Mouse (Mus musculus) hindbrain, embryonic 10.5 days (tissue): ENCODE results near the gene Gm42906. TPM values are rescaled to one million over a fixed set of nuclear protein-coding genes. Genes with fewer than 3 reads are reported as not detected.

Experiments used
- DNase-seq: peaks from one replicate; pipeline ENCODE4 v3.0.0-alpha.2; 2017; ENCODE audit warnings: low spot score
- H3K27ac ChIP-seq: fragments of 300-500 bp; sonication (generic); 2 replicates; pipeline ENCODE4 v1.5.1; 2016; ENCODE audit warnings: mild to moderate bottlenecking, moderate library complexity
- H3K27me3 ChIP-seq: fragments of 300-500 bp; sonication (generic); 2 replicates; pipeline ENCODE4 v1.6.1; 2016; ENCODE audit warnings: mild to moderate bottlenecking; ENCODE audit not compliant: poor library complexity, insufficient read depth, severe bottlenecking
- H3K36me3 ChIP-seq: fragments of 300-500 bp; sonication (generic); 2 replicates; pipeline ENCODE4 v1.6.1; 2016; ENCODE audit warnings: mild to moderate bottlenecking, moderate library complexity
- H3K4me1 ChIP-seq: fragments of 300-500 bp; sonication (generic); replicated peaks from 2 replicates; pipeline ENCODE4 v1.6.1; 2016; ENCODE audit warnings: mild to moderate bottlenecking
- H3K4me3 ChIP-seq: fragments of 300-500 bp; sonication (generic); 2 replicates; pipeline ENCODE4 v1.5.1; 2016; ENCODE audit warnings: mild to moderate bottlenecking, moderate library complexity
- H3K9me3 ChIP-seq: fragments of 300-500 bp; sonication (generic); 2 replicates; pipeline ENCODE4 v1.6.1; 2016; ENCODE audit warnings: mild to moderate bottlenecking, moderate library complexity
- WGBS: fragments of 180-500 bp; shearing (Covaris S2); methylation state at CpG from one replicate; pipeline ENCODE4 v1.1.7; 2016; 5-methylcytosine and 5-hydroxymethylcytosine counted together
- polyA plus RNA-seq: library from polyadenylated mRNA; unstranded; fragments of >200 nt; fragmentation: Nextera tagmentation; extraction: Ambion mirVana; gene quantifications from 2 replicates; pipeline ENCODE4 v1.2.1, GENCODE M21; 2016

Gene Gm42906
- polyA plus RNA-seq, 1 experiment from 2014 or later = not detected

DNA sequence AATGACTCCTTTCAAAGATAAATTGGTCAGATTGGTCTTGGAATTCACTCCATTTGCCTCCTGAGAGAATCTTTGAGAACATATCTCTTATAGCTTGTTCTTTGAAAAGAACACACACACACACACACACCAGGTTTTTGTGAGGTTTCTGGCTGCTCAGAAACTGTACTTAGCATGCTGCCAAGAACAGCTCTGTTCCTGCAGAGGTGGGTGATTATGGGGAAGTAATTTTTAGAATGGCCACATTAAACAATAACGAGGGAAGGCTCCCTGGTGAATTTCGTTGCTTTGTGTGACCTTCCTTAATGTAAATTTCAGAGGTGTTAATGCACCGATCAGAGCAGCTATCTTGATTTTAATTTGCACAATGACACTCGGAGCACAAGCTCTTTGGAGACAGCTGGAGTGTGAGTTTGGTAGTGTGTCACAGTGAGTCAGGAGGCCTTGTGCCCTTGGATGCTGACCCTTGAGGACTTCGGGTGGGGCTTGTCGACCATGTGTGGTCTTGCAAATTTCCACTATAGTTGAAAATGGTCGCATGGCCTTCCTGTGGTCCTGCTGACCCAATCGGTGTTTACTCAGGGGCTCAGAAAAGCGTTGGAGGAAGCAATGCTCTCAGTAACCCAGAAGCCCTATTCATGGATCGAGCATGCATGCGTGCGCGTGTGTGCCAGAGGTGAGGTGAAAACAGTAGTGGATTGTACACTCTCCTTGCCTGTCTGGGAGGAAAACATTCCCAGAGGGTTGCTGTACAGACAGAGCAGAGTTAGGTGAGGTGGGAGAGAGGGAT is 407.7 kb downstream of the Gm42906 start:
- H3K27me3 ChIP-seq = no peaks in the 10 kb centered on the region
- peak overlapping the region; percentile 13; the same call in 1 of the 2 replicates for H3K27ac ChIP-seq
- WGBS = 80% methylated on average over 13 of the region's 13 CpGs
- H3K36me3 ChIP-seq = no peaks in the 10 kb centered on the region
- H3K4me1 ChIP-seq = peaks cover 18% of the 10 kb centered on the region
- H3K4me3 ChIP-seq = no peak overlapping the region
- H3K9me3 ChIP-seq = 0 out of 2 replicates have a peak, but pooled peaks cover under 1% of the 10 kb centered on the region
- DNase-seq = no peak

DNA sequence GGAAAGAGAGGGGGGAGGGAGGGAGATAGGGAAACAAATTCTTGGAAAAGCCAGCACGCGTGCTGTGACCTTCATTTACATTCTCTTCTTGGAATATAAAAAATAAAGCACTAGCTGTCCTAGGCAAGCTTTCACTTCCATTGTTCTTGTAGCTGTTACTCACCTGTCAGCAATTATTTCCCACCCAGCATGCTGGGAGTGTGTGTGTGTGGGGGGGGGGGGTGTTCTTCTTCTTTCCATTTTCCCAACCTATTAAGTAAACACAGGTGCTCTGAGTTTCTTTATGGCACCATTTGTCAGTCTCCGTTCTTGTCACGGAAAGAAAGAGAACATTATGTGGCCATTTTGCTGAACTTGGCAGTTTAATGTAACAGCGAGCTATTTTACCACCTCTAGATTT is 409.0 kb downstream of the Gm42906 start:
- H3K9me3 ChIP-seq = 0 out of 2 replicates have a peak, but pooled peaks cover 9% of the 10 kb centered on the region
- no peak overlapping the region for H3K4me3 ChIP-seq
- no peaks in the 10 kb centered on the region for H3K27me3 ChIP-seq
- H3K36me3 ChIP-seq = no peaks in the 10 kb centered on the region
- no peak overlapping the region for H3K27ac ChIP-seq
- H3K4me1 ChIP-seq = peaks cover 17% of the 10 kb centered on the region
- no peak for DNase-seq
- WGBS = 75% methylated on average over 5 of the region's 5 CpGs

DNA sequence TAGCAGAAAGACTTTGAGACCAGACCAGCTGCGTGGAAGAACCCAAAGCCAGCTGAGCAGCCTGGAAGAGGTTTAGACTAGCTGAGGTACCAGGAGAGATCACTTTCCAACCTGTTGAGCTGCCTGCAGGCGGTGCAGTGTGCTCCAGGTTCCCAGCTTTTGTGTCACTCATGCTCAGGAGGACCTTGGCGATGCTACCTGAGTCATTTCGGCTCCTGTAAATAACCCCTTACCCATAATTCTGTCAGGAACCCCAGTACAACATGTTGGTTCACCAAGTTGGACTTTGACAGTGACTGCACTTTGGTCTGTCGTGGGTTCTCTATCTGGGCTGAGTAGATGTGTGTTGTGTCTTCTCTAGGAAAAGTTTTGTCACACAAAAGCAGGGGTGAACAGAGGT is 409.5 kb downstream of the Gm42906 start:
- H3K27me3 ChIP-seq = no peaks in the 10 kb centered on the region
- no peak overlapping the region for H3K27ac ChIP-seq
- H3K4me1 ChIP-seq = peaks cover 12% of the 10 kb centered on the region
- no peak overlapping the region for H3K4me3 ChIP-seq
- no peak for DNase-seq
- H3K36me3 ChIP-seq = no peaks in the 10 kb centered on the region
- 79% methylated on average over 5 of the region's 5 CpGs for WGBS
- H3K9me3 ChIP-seq = 0 out of 2 replicates have a peak, but pooled peaks cover 9% of the 10 kb centered on the region

Other genes starting within 250 kb of the Gm42906 start
- gene Stard13, start 194.3 kb downstream of the Gm42906 start, polyA plus RNA-seq = 3.4 and 5.0 TPM in 2 replicates
- 0.14 and 0.19 TPM in 2 replicates for gene Vmn2r18, start 177.9 kb upstream of the Gm42906 start, polyA plus RNA-seq
- gene Rfc3, start 223.1 kb upstream of the Gm42906 start, polyA plus RNA-seq = 132 and 144 TPM in 2 replicates